Mouse (Mus musculus): ENCODE measurements around the gene Ncln. TPM values are rescaled to one million over a fixed set of nuclear protein-coding genes. Genes with fewer than 3 reads are reported as not detected.
A peak's percentile ranks its signal among the peaks of the same experiment; 100 is the strongest.

Gene Ncln
- polyA plus RNA-seq, 1 experiment from 2014 or later, result 40.9 TPM

DNA sequence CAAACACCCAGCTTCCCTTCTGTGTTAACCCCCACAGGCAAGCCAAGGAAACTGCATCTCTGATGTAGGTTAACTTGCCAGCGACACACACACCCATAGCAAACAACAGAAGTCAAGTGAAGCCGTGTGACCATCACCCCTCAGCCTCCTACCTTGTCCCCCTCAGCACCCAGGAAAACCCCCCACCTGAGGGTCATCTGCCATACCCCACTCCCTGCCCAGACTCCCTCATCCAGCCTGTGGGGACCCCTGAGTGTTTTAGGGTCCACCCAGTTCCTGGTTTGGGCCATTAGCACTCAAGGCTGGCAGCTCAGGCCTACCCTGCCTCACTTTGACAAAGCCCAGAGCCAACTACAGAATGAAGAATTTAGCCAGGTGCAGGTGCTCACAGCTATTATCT lies 30.1 kb downstream of the Ncln start:
- WGBS (ENCODE audit: insufficient replicate concordance), result 86% methylated on average over 2 of the region's 2 CpGs
- no peaks in the 10 kb centered on the region for H3K9me3 ChIP-seq (replicated peaks; ENCODE audit: control insufficient read depth, low read length)
- no peaks in the 10 kb centered on the region for H3K36me3 ChIP-seq (ENCODE audit: control insufficient read depth, insufficient read depth, low read length)
- ATAC-seq (replicated peaks; ENCODE audit: insufficient number of reproducible peaks, low FRiP score, low TSS enrichment), result no peak
- H3K4me3 ChIP-seq (ENCODE audit: low read depth, low read length), result no peak overlapping the region
- no peak overlapping the region for H3K9ac ChIP-seq (ENCODE audit: low read depth, low read length)
- peaks cover 89% of the 10 kb centered on the region for H3K27me3 ChIP-seq (ENCODE audit: control insufficient read depth, insufficient read depth, low read length)
- H3K27ac ChIP-seq (ENCODE audit: low read depth, low read length), result no peak overlapping the region
- no peak overlapping the region for H3K4me2 ChIP-seq
- peaks cover 6% of the 10 kb centered on the region for H3K4me1 ChIP-seq (ENCODE audit: control insufficient read depth, insufficient read depth, low read length)

DNA sequence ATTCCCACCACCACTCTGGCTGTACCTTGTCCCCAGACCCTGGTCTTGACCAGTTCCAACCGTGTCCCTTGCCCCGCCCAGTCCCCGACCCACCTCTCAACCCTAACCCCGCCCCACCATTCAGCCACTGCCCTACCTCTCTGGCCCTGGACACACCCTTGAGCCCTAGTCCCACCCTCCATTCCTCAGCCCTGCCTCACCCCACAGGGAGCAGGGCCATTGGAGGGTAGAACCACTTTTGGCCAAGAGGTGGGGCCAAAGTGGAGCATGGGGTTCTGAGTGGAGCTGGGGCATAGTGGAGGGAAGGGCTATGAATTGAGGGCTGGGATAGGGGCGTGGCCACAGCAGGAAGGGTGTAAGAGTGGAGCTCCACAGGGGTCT lies 30.9 kb downstream of the Ncln start:
- Histone ChIP-seq H3K9me3 (replicated peaks; ENCODE audit: control insufficient read depth, low read length) (no peaks in the 10 kb centered on the region), H3K4me3 (ENCODE audit: low read depth, low read length) (no peak overlapping the region), H3K9ac (ENCODE audit: low read depth, low read length) (no peak overlapping the region), H3K27ac (ENCODE audit: low read depth, low read length) (no peak overlapping the region), H3K4me1 (ENCODE audit: control insufficient read depth, insufficient read depth, low read length) (peaks cover 6% of the 10 kb centered on the region), H3K27me3 (ENCODE audit: control insufficient read depth, insufficient read depth, low read length) (peaks cover 90% of the 10 kb centered on the region), H3K4me2 (no peak overlapping the region), H3K36me3 (ENCODE audit: control insufficient read depth, insufficient read depth, low read length) (no peaks in the 10 kb centered on the region)
- WGBS (ENCODE audit: insufficient replicate concordance), result 4% methylated on average over 5 of the region's 5 CpGs
- 0 out of 2 replicates have a peak, but pooled peaks have one; percentile 11 for ATAC-seq (replicated peaks; ENCODE audit: insufficient number of reproducible peaks, low FRiP score, low TSS enrichment)

DNA sequence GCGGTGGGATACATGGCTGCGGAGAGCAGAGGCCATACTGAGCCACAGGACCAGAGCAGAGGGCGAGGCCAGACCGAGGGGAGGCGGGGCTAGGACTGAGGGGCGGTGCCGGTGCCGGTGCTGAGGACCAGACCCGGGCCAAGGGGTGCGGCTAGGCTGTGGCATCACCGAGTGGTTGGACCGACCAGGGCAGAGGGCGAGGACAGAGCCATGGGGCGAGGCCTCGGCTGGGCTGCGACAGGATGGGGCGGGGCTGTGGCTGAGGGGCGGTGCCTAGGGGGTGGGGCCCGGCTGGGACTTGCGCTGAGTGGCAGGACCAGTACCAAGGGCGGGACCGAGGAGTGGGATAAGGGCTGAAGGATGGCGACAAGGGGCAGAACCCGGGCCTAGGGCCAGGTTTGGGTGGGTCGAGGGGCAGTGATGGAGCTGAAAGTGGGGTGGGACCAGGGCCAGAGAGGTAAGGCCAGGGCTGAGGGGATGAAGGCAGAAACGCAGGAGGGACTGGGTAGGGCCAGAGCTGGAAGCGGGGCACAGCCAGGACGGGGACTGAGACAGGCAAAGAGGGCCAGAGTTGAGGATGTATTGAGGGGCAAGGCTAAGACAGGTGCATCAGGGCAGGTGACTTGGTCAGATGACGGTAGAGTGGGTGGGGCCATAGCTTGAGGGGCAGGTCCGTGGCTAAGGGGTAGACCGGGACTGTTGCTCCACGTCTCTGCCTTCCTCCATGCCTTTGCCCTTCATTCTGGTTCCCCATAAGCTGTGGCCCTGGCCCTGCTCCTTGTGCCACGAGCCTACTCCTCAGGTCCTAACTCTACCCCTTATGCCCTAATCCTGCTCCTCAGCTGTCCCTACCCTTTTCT lies 31.6 kb downstream of the Ncln start:
- Histone ChIP-seq H3K9me3 (replicated peaks; ENCODE audit: control insufficient read depth, low read length) (no peaks in the 10 kb centered on the region), H3K36me3 (ENCODE audit: control insufficient read depth, insufficient read depth, low read length) (no peaks in the 10 kb centered on the region), H3K4me1 (ENCODE audit: control insufficient read depth, insufficient read depth, low read length) (peaks cover 6% of the 10 kb centered on the region), H3K27ac (ENCODE audit: low read depth, low read length) (no peak overlapping the region), H3K4me2 (peak overlapping the region; percentile 61), H3K9ac (ENCODE audit: low read depth, low read length) (no peak overlapping the region), H3K4me3 (ENCODE audit: low read depth, low read length) (peak overlapping the region; percentile 38), H3K27me3 (ENCODE audit: control insufficient read depth, insufficient read depth, low read length) (peaks cover 91% of the 10 kb centered on the region)
- WGBS (ENCODE audit: insufficient replicate concordance), result 3% methylated on average over 32 of the region's 33 CpGs
- peak; percentile 64 for ATAC-seq (replicated peaks; ENCODE audit: insufficient number of reproducible peaks, low FRiP score, low TSS enrichment)

DNA sequence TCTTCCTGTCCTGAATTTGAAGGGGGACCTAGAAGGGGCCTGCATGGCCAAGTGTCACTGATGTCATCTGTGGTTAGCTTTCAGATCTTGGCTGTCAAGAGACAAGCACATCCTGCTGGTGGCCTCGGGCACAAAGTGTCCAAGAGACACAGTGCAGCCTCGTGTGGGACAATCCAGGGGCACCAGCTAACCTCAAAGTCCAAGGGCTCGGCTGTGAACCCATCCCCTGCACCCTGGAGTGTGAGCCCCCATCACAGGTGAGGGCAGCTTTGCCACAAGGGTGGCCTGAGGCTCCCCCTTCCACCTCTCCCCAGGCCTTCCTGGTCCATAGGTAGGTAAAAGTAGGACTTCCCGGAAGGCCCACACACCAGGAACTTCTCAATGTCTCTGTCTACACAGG lies 32.7 kb downstream of the Ncln start:
- H3K9ac ChIP-seq (ENCODE audit: low read depth, low read length), result no peak overlapping the region
- H3K4me1 ChIP-seq (ENCODE audit: control insufficient read depth, insufficient read depth, low read length), result peaks cover 6% of the 10 kb centered on the region

DNA sequence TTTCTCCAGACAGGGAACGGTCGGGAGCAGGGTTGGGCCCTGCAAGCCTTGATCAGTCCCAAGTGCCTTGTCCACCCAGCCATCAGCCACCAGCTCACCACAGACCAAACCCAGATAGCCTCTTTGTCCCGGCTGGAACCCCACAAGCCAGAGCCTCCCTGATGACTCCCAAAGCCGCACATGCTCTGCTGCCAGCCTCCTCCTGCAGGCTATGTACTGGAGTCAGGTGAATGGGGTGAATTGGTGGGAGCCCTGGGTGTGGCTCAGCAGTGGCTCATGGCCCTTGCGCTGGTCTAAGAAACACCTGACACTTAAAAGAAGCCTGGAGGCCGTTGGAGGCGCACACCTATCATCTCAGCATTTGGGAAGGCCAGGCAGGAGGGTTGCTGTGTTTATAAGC lies 33.3 kb downstream of the Ncln start:
- Histone ChIP-seq H3K36me3 (ENCODE audit: control insufficient read depth, insufficient read depth, low read length) (no peaks in the 10 kb centered on the region), H3K4me3 (ENCODE audit: low read depth, low read length) (no peak overlapping the region), H3K27me3 (ENCODE audit: control insufficient read depth, insufficient read depth, low read length) (peaks cover 96% of the 10 kb centered on the region), H3K9me3 (replicated peaks; ENCODE audit: control insufficient read depth, low read length) (no peaks in the 10 kb centered on the region), H3K4me2 (no peak overlapping the region), H3K4me1 (ENCODE audit: control insufficient read depth, insufficient read depth, low read length) (peaks cover 6% of the 10 kb centered on the region), H3K27ac (ENCODE audit: low read depth, low read length) (no peak overlapping the region), H3K9ac (ENCODE audit: low read depth, low read length) (no peak overlapping the region)
- WGBS (ENCODE audit: insufficient replicate concordance), result 69% methylated on average over 7 of the region's 7 CpGs
- ATAC-seq (replicated peaks; ENCODE audit: insufficient number of reproducible peaks, low FRiP score, low TSS enrichment), result no peak

More for the DNA sequence above, 32.7 kb downstream of the Ncln start:
- Histone ChIP-seq H3K27ac (ENCODE audit: low read depth, low read length) (no peak overlapping the region), H3K27me3 (ENCODE audit: control insufficient read depth, insufficient read depth, low read length) (peaks cover 98% of the 10 kb centered on the region), H3K4me2 (no peak overlapping the region), H3K36me3 (ENCODE audit: control insufficient read depth, insufficient read depth, low read length) (no peaks in the 10 kb centered on the region), H3K4me3 (ENCODE audit: low read depth, low read length) (no peak overlapping the region), H3K9me3 (replicated peaks; ENCODE audit: control insufficient read depth, low read length) (no peaks in the 10 kb centered on the region)
- 58% methylated on average over 4 of the region's 4 CpGs for WGBS (ENCODE audit: insufficient replicate concordance)
- no peak for ATAC-seq (replicated peaks; ENCODE audit: insufficient number of reproducible peaks, low FRiP score, low TSS enrichment)

DNA sequence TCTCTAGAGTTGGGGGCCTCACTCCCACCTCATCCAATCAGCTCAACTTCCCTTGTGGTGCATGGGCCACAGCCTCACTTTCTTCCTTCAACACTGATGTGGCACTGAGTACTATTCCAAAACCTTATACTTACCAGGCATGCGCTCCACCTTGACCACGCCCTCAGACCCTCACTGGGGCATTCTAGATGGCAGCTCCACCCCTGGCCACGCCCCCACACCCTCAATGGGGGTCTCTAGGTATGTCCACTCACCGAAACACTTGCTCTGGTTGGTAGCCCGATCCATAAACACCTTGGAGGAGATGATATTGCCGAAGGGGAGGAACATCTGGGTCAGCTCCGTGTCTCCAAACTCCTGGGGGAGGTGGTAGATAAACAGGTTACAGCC lies 33.8 kb downstream of the Ncln start:
- Histone ChIP-seq H3K4me1 (ENCODE audit: control insufficient read depth, insufficient read depth, low read length) (peaks cover 6% of the 10 kb centered on the region), H3K4me3 (ENCODE audit: low read depth, low read length) (no peak overlapping the region), H3K36me3 (ENCODE audit: control insufficient read depth, insufficient read depth, low read length) (no peaks in the 10 kb centered on the region), H3K27me3 (ENCODE audit: control insufficient read depth, insufficient read depth, low read length) (peaks cover 96% of the 10 kb centered on the region), H3K27ac (ENCODE audit: low read depth, low read length) (no peak overlapping the region), H3K9ac (ENCODE audit: low read depth, low read length) (no peak overlapping the region), H3K9me3 (replicated peaks; ENCODE audit: control insufficient read depth, low read length) (no peaks in the 10 kb centered on the region), H3K4me2 (no peak overlapping the region)
- no peak for ATAC-seq (replicated peaks; ENCODE audit: insufficient number of reproducible peaks, low FRiP score, low TSS enrichment)
- WGBS (ENCODE audit: insufficient replicate concordance), result 34% methylated on average over 7 of the region's 7 CpGs

DNA sequence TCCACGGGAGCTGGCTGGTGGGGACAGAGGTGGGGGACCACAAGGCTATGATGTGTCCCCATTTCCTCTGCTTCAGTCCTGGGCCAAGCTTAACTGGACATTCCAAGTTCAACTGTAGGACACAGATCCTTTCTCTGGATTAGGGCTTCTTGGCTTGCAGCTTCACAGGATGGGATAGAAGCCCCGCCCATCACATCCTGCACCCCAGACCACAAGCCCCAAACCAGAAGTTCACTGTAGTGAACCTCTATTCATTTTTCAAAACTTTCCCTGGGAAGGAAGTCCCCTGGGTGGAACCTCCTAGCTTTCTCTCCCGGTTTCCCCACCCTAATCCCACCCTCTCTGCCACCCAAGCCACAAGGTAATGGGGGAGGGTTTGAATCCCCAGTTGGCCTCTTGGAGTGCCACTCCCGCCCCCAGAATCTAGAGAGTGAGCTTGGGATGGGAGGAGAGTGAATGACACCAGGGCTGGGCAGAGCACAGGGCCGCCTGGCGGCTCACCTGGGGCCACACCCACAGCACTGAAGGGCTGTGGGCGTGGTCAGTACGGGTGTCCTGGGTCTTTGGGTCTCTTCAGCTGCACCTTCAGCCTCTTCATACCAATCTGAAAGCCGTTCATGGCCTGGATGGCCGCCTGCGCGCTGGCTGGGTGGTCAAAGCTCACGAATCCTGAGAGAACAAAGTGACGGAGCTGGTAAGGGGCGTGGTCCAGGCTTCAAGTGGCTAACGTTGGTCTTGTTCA lies 34.3 kb downstream of the Ncln start:
- no peak overlapping the region for H3K4me2 ChIP-seq
- H3K9me3 ChIP-seq (replicated peaks; ENCODE audit: control insufficient read depth, low read length), result no peaks in the 10 kb centered on the region
- 9% methylated on average over 16 of the region's 16 CpGs for WGBS (ENCODE audit: insufficient replicate concordance)
- H3K4me1 ChIP-seq (ENCODE audit: control insufficient read depth, insufficient read depth, low read length), result peaks cover 6% of the 10 kb centered on the region
- H3K27ac ChIP-seq (ENCODE audit: low read depth, low read length), result no peak overlapping the region
- H3K36me3 ChIP-seq (ENCODE audit: control insufficient read depth, insufficient read depth, low read length), result no peaks in the 10 kb centered on the region
- H3K27me3 ChIP-seq (ENCODE audit: control insufficient read depth, insufficient read depth, low read length), result peaks cover 95% of the 10 kb centered on the region
- H3K4me3 ChIP-seq (ENCODE audit: low read depth, low read length), result no peak overlapping the region
- H3K9ac ChIP-seq (ENCODE audit: low read depth, low read length), result no peak overlapping the region
- no peak for ATAC-seq (replicated peaks; ENCODE audit: insufficient number of reproducible peaks, low FRiP score, low TSS enrichment)

DNA sequence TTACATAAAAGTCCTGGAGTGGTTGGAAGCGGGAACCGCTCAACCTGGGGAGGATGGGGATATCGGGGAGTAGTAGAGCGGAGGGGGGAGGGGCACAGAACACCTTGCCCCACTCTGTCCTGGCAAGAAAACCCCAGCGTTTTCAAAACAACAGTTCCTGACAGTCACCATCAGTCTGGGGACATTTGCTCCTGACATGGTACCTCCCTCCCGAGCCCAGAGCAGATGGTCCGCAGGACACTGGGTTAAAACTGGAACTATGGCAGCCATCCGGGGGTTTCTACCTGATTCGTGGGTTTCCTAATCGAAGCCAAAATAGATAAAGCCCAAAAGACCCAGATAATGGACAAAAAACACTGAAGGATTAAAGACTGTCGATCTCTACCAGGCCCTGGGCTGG lies 35.2 kb downstream of the Ncln start:
- Histone ChIP-seq H3K9ac (ENCODE audit: low read depth, low read length) (no peak overlapping the region), H3K4me2 (no peak overlapping the region), H3K36me3 (ENCODE audit: control insufficient read depth, insufficient read depth, low read length) (no peaks in the 10 kb centered on the region), H3K4me3 (ENCODE audit: low read depth, low read length) (no peak overlapping the region), H3K27me3 (ENCODE audit: control insufficient read depth, insufficient read depth, low read length) (peaks cover 94% of the 10 kb centered on the region), H3K27ac (ENCODE audit: low read depth, low read length) (no peak overlapping the region), H3K9me3 (replicated peaks; ENCODE audit: control insufficient read depth, low read length) (no peaks in the 10 kb centered on the region), H3K4me1 (ENCODE audit: control insufficient read depth, insufficient read depth, low read length) (peaks cover 6% of the 10 kb centered on the region)
- no peak for ATAC-seq (replicated peaks; ENCODE audit: insufficient number of reproducible peaks, low FRiP score, low TSS enrichment)
- WGBS (ENCODE audit: insufficient replicate concordance), result 33% methylated on average over 11 of the region's 11 CpGs
